In the genomic region with DNA sequence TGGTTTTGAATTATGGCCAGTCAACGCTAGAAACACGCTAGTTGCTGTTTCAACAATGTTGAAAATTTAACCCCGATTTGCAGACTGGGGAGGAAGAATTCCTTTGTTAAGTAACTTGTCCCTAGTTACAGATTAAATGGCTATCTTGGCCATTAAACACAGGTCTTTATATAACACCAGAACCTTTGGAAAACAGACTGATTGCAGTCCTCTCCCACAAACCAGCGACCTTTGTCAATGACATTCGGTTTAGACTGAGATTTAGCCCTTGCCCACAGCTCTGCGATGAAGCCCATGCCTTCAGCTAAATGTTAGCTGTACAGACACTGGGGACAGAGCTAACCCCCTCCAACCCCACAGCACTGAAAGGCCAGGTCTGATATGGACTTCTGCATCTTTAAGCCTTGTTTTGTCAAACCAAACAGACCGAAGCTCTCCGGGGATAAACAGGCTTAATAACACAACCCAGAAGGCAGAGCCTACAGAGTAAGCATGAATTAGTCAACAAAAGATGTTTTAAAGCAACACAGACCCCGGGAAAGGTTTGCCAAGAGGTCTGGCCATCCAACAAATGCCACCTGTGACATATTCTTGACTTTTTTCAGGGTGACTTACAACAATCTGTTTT, we compare ENCODE assay signal across 18 mouse cellular contexts.
DNase-seq lines count a peak whose midpoint lies in the region; ATAC-seq and TF ChIP-seq lines count a peak whose summit lies in the region.
"Had no signal": no experiment of that assay in that cellular context is flagged by ENCODE, and none has a peak within 500 bp of the region (broad histone marks: within the 10 kb centered on the region; RNA-seq: fewer than 3 reads in every experiment).

No protein-coding gene starts in this region.

- WGBS in cerebellum, adult 2 months, result 59% methylated on average over 9 of the region's 9 CpGs
- 68% methylated on average over 9 of the region's 9 CpGs for WGBS in intestine, embryonic 16.5 days

- no peak for ATAC-seq in intestine, embryonic 16.5 days
- ATAC-seq: forebrain, embryonic 16.5 days had no signal

- H3K27me3 ChIP-seq in cerebellum, adult 2 months (ENCODE audit: control insufficient read depth, insufficient read depth, low read length), result no peaks in the 10 kb centered on the region
- H3K27me3 ChIP-seq in intestine, embryonic 16.5 days (replicated peaks; ENCODE audit: control insufficient read depth, insufficient read depth, low read length), result no peaks in the 10 kb centered on the region
- H3K27me3 ChIP-seq: embryonic facial prominence, embryonic 12.5 days; limb, embryonic 15.5 days had no signal

- no peak overlapping the region for H3K9ac ChIP-seq in intestine, embryonic 16.5 days (ENCODE audit: low read depth, low read length)
- H3K9ac ChIP-seq: embryonic facial prominence, embryonic 12.5 days; limb, embryonic 15.5 days had no signal

- H3K9me3 ChIP-seq in intestine, embryonic 16.5 days (ENCODE audit: control insufficient read depth, low read length), result no peaks in the 10 kb centered on the region
- H3K9me3 ChIP-seq: embryonic facial prominence, embryonic 12.5 days had no signal

- no peak for TF ChIP-seq CTCF in layer of hippocampus, adult 2 months (conservative IDR thresholded peaks at IDR 0.05)
- TF ChIP-seq CTCF in cortical plate, adult 2 months (IDR thresholded peaks at IDR 0.05; ENCODE audit: extremely low read depth, insufficient read depth, low read length), result no peak
- no peak for TF ChIP-seq CTCF in cerebellum, adult 2 months (IDR thresholded peaks at IDR 0.05; ENCODE audit: borderline replicate concordance, insufficient read depth, low read depth, low read length)

- peaks cover 6% of the 10 kb centered on the region; the same call in 1 of the 2 replicates for H3K36me3 ChIP-seq in intestine, embryonic 16.5 days (ENCODE audit: control insufficient read depth, insufficient read depth, low read length)

- no peak for TF ChIP-seq POLR2A in cortical plate, adult 2 months (IDR thresholded peaks at IDR 0.05; ENCODE audit: extremely low read depth, insufficient read depth, low read length)
- TF ChIP-seq POLR2A in cerebellum, adult 2 months (IDR thresholded peaks at IDR 0.05; ENCODE audit: borderline replicate concordance, insufficient read depth, low read length), result no peak

- peaks cover 5% of the 10 kb centered on the region for H3K4me1 ChIP-seq in cortical plate, adult 2 months (ENCODE audit: control insufficient read depth, insufficient read depth, low read length)
- H3K4me1 ChIP-seq in cerebellum, adult 2 months (ENCODE audit: control insufficient read depth, insufficient read depth, low read length), result peaks cover 5% of the 10 kb centered on the region
- H3K4me1 ChIP-seq in intestine, embryonic 16.5 days (ENCODE audit: control insufficient read depth, insufficient read depth, low read length), result no peaks in the 10 kb centered on the region
- H3K4me1 ChIP-seq: embryonic facial prominence, embryonic 12.5 days; limb, embryonic 15.5 days had no signal

- H3K4me3 ChIP-seq in layer of hippocampus, adult 2 months, result no peak overlapping the region
- no peak overlapping the region for H3K4me3 ChIP-seq in cortical plate, adult 2 months (ENCODE audit: insufficient read depth, low read length)
- H3K4me3 ChIP-seq in cerebellum, adult 2 months (replicated peaks; ENCODE audit: insufficient read depth, low read depth, low read length), result no peak overlapping the region
- H3K4me3 ChIP-seq in intestine, embryonic 16.5 days (ENCODE audit: low read length), result no peak overlapping the region
- H3K4me3 ChIP-seq: embryonic facial prominence, embryonic 12.5 days; gastrocnemius, adult 2 months; limb, embryonic 15.5 days had no signal

- peak overlapping the region; percentile 28 for H3K27ac ChIP-seq in layer of hippocampus, adult 2 months
- 0 out of 2 replicates have a peak overlapping the region, but pooled peaks have one; percentile 49 for H3K27ac ChIP-seq in cortical plate, adult 2 months (ENCODE audit: insufficient read depth, low read length)
- H3K27ac ChIP-seq in cerebellum, adult 2 months (ENCODE audit: insufficient read depth, low read length), result no peak overlapping the region; the same call in 1 of the 2 replicates
- no peak overlapping the region for H3K27ac ChIP-seq in intestine, embryonic 16.5 days (ENCODE audit: low read length)
- H3K27ac ChIP-seq: embryonic facial prominence, embryonic 12.5 days; gastrocnemius, adult 2 months; limb, embryonic 15.5 days; macrophage had no signal

- DNase-seq in layer of hippocampus, adult 2 months (ENCODE audit: low spot score in 2 of 2), result no peak
- no peak for DNase-seq in layer of hippocampus, adult 18-20 months (ENCODE audit: low spot score in 2 of 2)
- DNase-seq in kidney, adult 8-10 months, result peak; percentile 69 to 85
- DNase-seq in kidney, postnatal 25 days, result peak; percentile 55 to 80
- DNase-seq in cerebellum, adult 2 months, result no peak
- no peak for DNase-seq in spleen, postnatal 4 days (ENCODE audit: low spot score in 2 of 2)
- DNase-seq: adrenal gland, postnatal 36 days; cerebellum, adult 8-10 months; gastrocnemius, adult 2 months; lung, adult 18-20 months; right cerebral cortex, postnatal 14 days had no signal

- no peak overlapping the region for H3K4me2 ChIP-seq in intestine, embryonic 16.5 days (ENCODE audit: low read depth, low read length)
- H3K4me2 ChIP-seq: embryonic facial prominence, embryonic 12.5 days; limb, embryonic 15.5 days; midbrain, embryonic 11.5 days had no signal

Comparison
In these comparisons a context has a peak if more than half of its experiments do, and no peak if none do; other contexts are left out.
1. DNase-seq: peak in kidney, adult 8-10 months (2 of 2) and kidney, postnatal 25 days (2 of 2); none in layer of hippocampus, adult 2 months (0 of 2), layer of hippocampus, adult 18-20 months (0 of 2), cerebellum, adult 2 months (0 of 2) and spleen, postnatal 4 days (0 of 2).
2. H3K27ac ChIP-seq: peak in layer of hippocampus, adult 2 months (single experiment) and cortical plate, adult 2 months (single experiment); none in cerebellum, adult 2 months (single experiment) and intestine, embryonic 16.5 days (single experiment).